Mouse (Mus musculus): Measurements from ENCODE around the gene Ccdc63. TPM values are rescaled to one million over a fixed set of nuclear protein-coding genes. Genes with fewer than 3 reads are reported as not detected.
"Not testable (repeated sequence)": the region's sequence is repeated elsewhere in the genome, so short reads cannot be mapped to it uniquely, and the experiment has no call there.

Gene Ccdc63
- polyA plus RNA-seq, 1 experiment from 2014 or later, result 0.33 TPM

- no peak overlapping the region for H3K9ac ChIP-seq
- no peaks in the 10 kb centered on the region for H3K27me3 ChIP-seq (ENCODE audit: insufficient read depth, low read length)
- no peaks in the 10 kb centered on the region for H3K9me3 ChIP-seq (ENCODE audit: low read depth, low read length)
- H3K4me2 ChIP-seq, result no peak overlapping the region
- no peak overlapping the region for H3K4me3 ChIP-seq (ENCODE audit: low read depth, low read length)
- no peak overlapping the region for H3K27ac ChIP-seq (ENCODE audit: low read depth)
- ATAC-seq (ENCODE audit: insufficient read depth) (no peak), DNase-seq (peak; percentile 77)
- peak; percentile 76 for TF ChIP-seq CTCF (IDR thresholded peaks at IDR 0.05; ENCODE audit: low read depth)
- WGBS, result 52% methylated on average over 8 of the region's 8 CpGs
- no peaks in the 10 kb centered on the region for H3K36me3 ChIP-seq (ENCODE audit: insufficient read depth)
- peaks cover 11% of the 10 kb centered on the region; the same call in 1 of the 2 replicates for H3K4me1 ChIP-seq (ENCODE audit: insufficient read depth)
Observed at GRCm38 (mm10) chr5:122142230-122142992, 1.8 kb upstream of the Ccdc63 start.

GRCm38 (mm10) chr5:122139771-122140170, 852 bp downstream of the Ccdc63 start:
- not testable (repeated sequence) for H3K4me3 ChIP-seq (ENCODE audit: low read depth, low read length); ATAC-seq (ENCODE audit: insufficient read depth); H3K27ac ChIP-seq (ENCODE audit: low read depth); H3K4me1 ChIP-seq (ENCODE audit: insufficient read depth); H3K4me2 ChIP-seq; H3K9ac ChIP-seq; H3K27me3 ChIP-seq (ENCODE audit: insufficient read depth, low read length); DNase-seq; H3K9me3 ChIP-seq (ENCODE audit: low read depth, low read length); H3K36me3 ChIP-seq (ENCODE audit: insufficient read depth)
- WGBS, result 68% methylated on average over 2 of the region's 2 CpGs

- Histone ChIP-seq H3K27ac (ENCODE audit: low read depth) (no peak overlapping the region), H3K4me1 (ENCODE audit: insufficient read depth) (peaks cover 5% of the 10 kb centered on the region), H3K9ac (no peak overlapping the region), H3K36me3 (ENCODE audit: insufficient read depth) (no peaks in the 10 kb centered on the region), H3K4me2 (no peak overlapping the region), H3K9me3 (ENCODE audit: low read depth, low read length) (no peaks in the 10 kb centered on the region), H3K27me3 (ENCODE audit: insufficient read depth, low read length) (no peaks in the 10 kb centered on the region), H3K4me3 (ENCODE audit: low read depth, low read length) (no peak overlapping the region)
- 69% methylated on average over 15 of the region's 15 CpGs for WGBS
- DNase-seq (no peak), ATAC-seq (ENCODE audit: insufficient read depth) (no peak)
- no peak for TF ChIP-seq CTCF (IDR thresholded peaks at IDR 0.05; ENCODE audit: low read depth)
Observed at GRCm38 (mm10) chr5:122138856-122139255, 1.8 kb downstream of the Ccdc63 start.

GRCm38 (mm10) chr5:122136508-122137408, 3.9 kb downstream of the Ccdc63 start:
- Histone ChIP-seq H3K4me3 (ENCODE audit: low read depth, low read length) (no peak overlapping the region), H3K27ac (ENCODE audit: low read depth) (no peak overlapping the region), H3K9me3 (ENCODE audit: low read depth, low read length) (no peaks in the 10 kb centered on the region), H3K4me2 (no peak overlapping the region), H3K27me3 (ENCODE audit: insufficient read depth, low read length) (no peaks in the 10 kb centered on the region), H3K4me1 (ENCODE audit: insufficient read depth) (peaks cover 5% of the 10 kb centered on the region), H3K9ac (no peak overlapping the region), H3K36me3 (ENCODE audit: insufficient read depth) (no peaks in the 10 kb centered on the region)
- DNase-seq (peak; percentile 72), ATAC-seq (ENCODE audit: insufficient read depth) (no peak)
- 38% methylated on average over 14 of the region's 14 CpGs for WGBS
- no peak for TF ChIP-seq CTCF (IDR thresholded peaks at IDR 0.05; ENCODE audit: low read depth)

GRCm38 (mm10) chr5:122135290-122135882, 5.2 kb downstream of the Ccdc63 start:
- Histone ChIP-seq H3K9me3 (ENCODE audit: low read depth, low read length) (no peaks in the 10 kb centered on the region), H3K4me3 (ENCODE audit: low read depth, low read length) (no peak overlapping the region), H3K9ac (no peak overlapping the region), H3K27me3 (ENCODE audit: insufficient read depth, low read length) (no peaks in the 10 kb centered on the region), H3K27ac (ENCODE audit: low read depth) (no peak overlapping the region), H3K36me3 (ENCODE audit: insufficient read depth) (no peaks in the 10 kb centered on the region), H3K4me2 (no peak overlapping the region), H3K4me1 (ENCODE audit: insufficient read depth) (peaks cover 5% of the 10 kb centered on the region)
- DNase-seq (no peak), ATAC-seq (ENCODE audit: insufficient read depth) (no peak)
- whole genome bisulfite sequencing, result 75% methylated on average over 3 of the region's 3 CpGs
- no peak for TF ChIP-seq CTCF (IDR thresholded peaks at IDR 0.05; ENCODE audit: low read depth)

GRCm38 (mm10) chr5:122134395-122135289, 6.0 kb downstream of the Ccdc63 start:
- Histone ChIP-seq H3K4me1 (ENCODE audit: insufficient read depth) (peaks cover 5% of the 10 kb centered on the region), H3K9me3 (ENCODE audit: low read depth, low read length) (no peaks in the 10 kb centered on the region), H3K4me2 (no peak overlapping the region), H3K4me3 (ENCODE audit: low read depth, low read length) (no peak overlapping the region), H3K27me3 (ENCODE audit: insufficient read depth, low read length) (no peaks in the 10 kb centered on the region), H3K9ac (no peak overlapping the region), H3K36me3 (ENCODE audit: insufficient read depth) (no peaks in the 10 kb centered on the region), H3K27ac (ENCODE audit: low read depth) (no peak overlapping the region)
- no peak for DNase-seq
- ATAC-seq (ENCODE audit: insufficient read depth), result no peak
- no peak for TF ChIP-seq CTCF (IDR thresholded peaks at IDR 0.05; ENCODE audit: low read depth)
- 82% methylated on average over 14 of the region's 14 CpGs for WGBS
